Comparison of ENCODE assay signal across 24 mouse cellular contexts in the genomic region with DNA sequence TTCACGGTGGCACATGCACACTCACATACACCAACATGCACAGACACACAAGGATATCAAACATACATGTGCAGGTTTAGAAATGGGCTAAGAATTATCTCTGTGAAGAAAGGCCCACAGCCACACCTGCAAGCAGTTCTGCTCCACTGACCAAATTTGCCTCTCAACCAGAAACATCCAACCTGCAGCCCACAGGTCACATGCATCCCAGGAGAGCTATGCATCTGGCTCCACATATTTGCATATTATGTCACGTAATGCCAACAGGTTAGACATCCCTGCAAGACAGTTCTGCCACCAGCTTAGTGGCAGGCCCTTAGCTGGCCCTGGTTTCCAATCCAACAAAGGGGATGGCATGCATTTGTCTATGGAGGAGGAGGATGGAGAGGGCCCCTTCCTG. TPM values are rescaled to one million over a fixed set of nuclear protein-coding genes. Genes with fewer than 3 reads are reported as not detected.
DNase-seq lines count a peak whose midpoint lies in the region; ATAC-seq and TF ChIP-seq lines count a peak whose summit lies in the region.
"Had no signal": no experiment of that assay in that cellular context is flagged by ENCODE, and none has a peak within 500 bp of the region (broad histone marks: within the 10 kb centered on the region; RNA-seq: fewer than 3 reads in every experiment).

No protein-coding gene starts in this region.

- H3K4me2 ChIP-seq in CH12.LX (ENCODE audit: insufficient read depth, low read depth, poor library complexity, severe bottlenecking) = no peak overlapping the region
- no peak overlapping the region for H3K4me2 ChIP-seq in midbrain, embryonic 11.5 days
- H3K4me2 ChIP-seq: embryonic facial prominence, embryonic 12.5 days; embryonic facial prominence, embryonic 15.5 days; heart, embryonic 11.5 days; hindbrain, embryonic 12.5 days; hindbrain, embryonic 15.5 days had no signal

- TF ChIP-seq RAD21 in CH12.LX (IDR thresholded peaks at IDR 0.05; ENCODE audit: low read depth, low read length) = no peak

- peak; percentile 26; the same call in 1 of the 2 replicates for TF ChIP-seq EP300 in CH12.LX (IDR thresholded peaks at IDR 0.05; ENCODE audit: low read length)

- no peak overlapping the region for H3K4me3 ChIP-seq in CH12.LX (replicated peaks in 1 of 3; ENCODE audit: low read depth in 2 of 3, low read length in 2 of 3, poor library complexity in 1 of 3)
- H3K4me3 ChIP-seq in midbrain, embryonic 11.5 days (ENCODE audit: low read depth, low read length) = no peak overlapping the region
- H3K4me3 ChIP-seq: embryonic facial prominence, embryonic 12.5 days; embryonic facial prominence, embryonic 15.5 days; gastrocnemius, adult 2 months; hindbrain, embryonic 12.5 days; hindbrain, embryonic 15.5 days had no signal

- H3K79me2 ChIP-seq in CH12.LX (replicated peaks; ENCODE audit: control insufficient read depth, extremely low read depth, insufficient read depth, poor library complexity, severe bottlenecking) = peaks cover 31% of the 10 kb centered on the region

- H3K27ac ChIP-seq in CH12.LX (ENCODE audit: insufficient read depth, low read depth) = no peak overlapping the region
- no peak overlapping the region for H3K27ac ChIP-seq in midbrain, embryonic 11.5 days (ENCODE audit: low read depth, low read length)
- H3K27ac ChIP-seq: embryonic facial prominence, embryonic 12.5 days; embryonic facial prominence, embryonic 15.5 days; gastrocnemius, adult 2 months; hindbrain, embryonic 12.5 days; hindbrain, embryonic 15.5 days had no signal

- no peaks in the 10 kb centered on the region for H3K9me3 ChIP-seq in CH12.LX (replicated peaks; ENCODE audit: low read length)
- no peaks in the 10 kb centered on the region for H3K9me3 ChIP-seq in midbrain, embryonic 11.5 days (ENCODE audit: control insufficient read depth, low read length)
- H3K9me3 ChIP-seq: embryonic facial prominence, embryonic 12.5 days; embryonic facial prominence, embryonic 15.5 days; G1E; hindbrain, embryonic 12.5 days; hindbrain, embryonic 15.5 days had no signal

- no peak for ATAC-seq in midbrain, embryonic 11.5 days (ENCODE audit: low FRiP score)
- ATAC-seq: forebrain, embryonic 14.5 days; forebrain, postnatal 0 days; Patski had no signal

- dilution Hi-C loops in CH12.LX (cut with MboI; ENCODE audit: extremely low pct_ligation_motif_present, extremely low pct_unique_long_range_greater_than_20kb, low sequenced_read_pairs) = no loop called here

- WGBS in midbrain, embryonic 11.5 days = 96% methylated on average over 2 of the region's 2 CpGs

- in situ Hi-C loops in CH12.LX (cut with MboI; ENCODE audit: low pct_ligation_motif_present, low pct_unique_long_range_greater_than_20kb, low sequenced_read_pairs) = no loop called here

- no peaks in the 10 kb centered on the region for H3K27me3 ChIP-seq in CH12.LX (replicated peaks)
- H3K27me3 ChIP-seq in splenic B cell, adult 2 months (ENCODE audit: control insufficient read depth, insufficient read depth, low read length, poor library complexity, severe bottlenecking) = no peaks in the 10 kb centered on the region
- H3K27me3 ChIP-seq in midbrain, embryonic 11.5 days (ENCODE audit: control insufficient read depth, insufficient read depth, low read length) = no peaks in the 10 kb centered on the region
- H3K27me3 ChIP-seq: embryonic facial prominence, embryonic 12.5 days; embryonic facial prominence, embryonic 15.5 days; hindbrain, embryonic 12.5 days; hindbrain, embryonic 15.5 days; Patski had no signal

- H3K9ac ChIP-seq in CH12.LX (ENCODE audit: insufficient read depth, low read depth) = no peak overlapping the region
- H3K9ac ChIP-seq in midbrain, embryonic 11.5 days (ENCODE audit: low read length) = no peak overlapping the region
- H3K9ac ChIP-seq: embryonic facial prominence, embryonic 12.5 days; embryonic facial prominence, embryonic 15.5 days; forebrain, postnatal 0 days; hindbrain, embryonic 12.5 days; hindbrain, embryonic 15.5 days had no signal

- peaks cover 0 to 76% of the 10 kb centered on the region in 2 experiments for H3K36me3 ChIP-seq in CH12.LX (replicated peaks in 1 of 2; ENCODE audit: control insufficient read depth in 1 of 2, insufficient read depth in 1 of 2, low read length in 1 of 2)
- H3K36me3 ChIP-seq in splenic B cell, adult 2 months (ENCODE audit: control insufficient read depth, insufficient read depth, low read length, poor library complexity, severe bottlenecking) = no peaks in the 10 kb centered on the region; the same call in 1 of the 2 replicates
- H3K36me3 ChIP-seq in midbrain, embryonic 11.5 days (ENCODE audit: control insufficient read depth, insufficient read depth, low read length) = no peaks in the 10 kb centered on the region
- H3K36me3 ChIP-seq: embryonic facial prominence, embryonic 12.5 days; embryonic facial prominence, embryonic 15.5 days; hindbrain, embryonic 12.5 days; hindbrain, embryonic 15.5 days had no signal

- no peak for TF ChIP-seq CTCF in CH12.LX (conservative IDR thresholded peaks at IDR 0.05 in 1 of 2, IDR thresholded peaks at IDR 0.05 in 1 of 2; ENCODE audit: low read depth in 2 of 2, low read length in 2 of 2)

- peak; percentile 25 to 42 for DNase-seq in spleen, adult 18-20 months
- no peak for DNase-seq in spleen, postnatal 14 days (ENCODE audit: low spot score in 2 of 2)
- DNase-seq in A20 (ENCODE audit: low read depth, low spot score) (peak; percentile 88), CH12.LX (ENCODE audit: extremely low read depth) (no peak)
- peak; percentile 86 for DNase-seq in splenic B cell, adult 2 months (ENCODE audit: low read depth, low spot score)
- no peak for DNase-seq in embryo, embryonic 10 days (ENCODE audit: low spot score)
- DNase-seq in midbrain, embryonic 11.5 days (ENCODE audit: low spot score, missing footprints) = no peak
- DNase-seq: adrenal gland, postnatal 10 days; adrenal gland, postnatal 36 days; cerebellum, adult 18-20 months; cerebellum, adult 9-10 months; cerebellum, postnatal 14 days; forebrain, postnatal 0 days; gastrocnemius, adult 2 months; gastrocnemius, postnatal 14 days; heart, adult 11 months had no signal

- H3K4me1 ChIP-seq in CH12.LX (ENCODE audit: control insufficient read depth in 1 of 2, insufficient read depth in 2 of 2) = peaks cover 40 to 95% of the 10 kb centered on the region in 2 experiments
- H3K4me1 ChIP-seq in midbrain, embryonic 11.5 days (ENCODE audit: control insufficient read depth, insufficient read depth, low read length) = no peaks in the 10 kb centered on the region

- no peak for TF ChIP-seq POLR2A in CH12.LX (IDR thresholded peaks at IDR 0.05; ENCODE audit: low read depth, low read length)

TF ChIP-seq in CH12.LX, 34 proteins besides CTCF, POLR2A, EP300 and RAD21:
- TF ChIP-seq BHLHE40 (IDR thresholded peaks at IDR 0.05; ENCODE audit: low read depth, low read length) (peak; percentile 93), MYC (IDR thresholded peaks at IDR 0.05; ENCODE audit: low read depth, low read length) (no peak), ETS1 (conservative IDR thresholded peaks at IDR 0.05; ENCODE audit: low read depth, low read length) (peak; percentile 74), TCF12 (IDR thresholded peaks at IDR 0.05; ENCODE audit: low read depth, low read length) (peak; percentile 49; the same call in 1 of the 2 replicates), ZMIZ1 (IDR thresholded peaks at IDR 0.05; ENCODE audit: low read depth, low read length) (no peak)

RNA-seq across cellular contexts. Expression of a gene that starts 13.6 kb away (rescaled TPM):
- total RNA-seq in CH12.LX (2012; rRNA removed) (11.7 and 12.3 TPM in 2 replicates), CH12.LX (2014; rRNA removed) (8.7 and 9.0 TPM in 2 replicates)
- polyA plus RNA-seq in CH12.LX (2012; ENCODE audit: insufficient read length, low read depth) = 12.5 and 14.1 TPM in 2 replicates
- polyA plus RNA-seq in midbrain, embryonic 11.5 days (2014; fragmentation: Nextera tagmentation; extraction: Ambion mirVana) = 4.5 and 6.6 TPM in 2 replicates

RNA-seq across cellular contexts. Expression of a gene that starts 29.7 kb away (rescaled TPM):
- total RNA-seq in CH12.LX (2012; rRNA removed) = 5.9 and 6.0 TPM in 2 replicates
- 6.3 and 6.6 TPM in 2 replicates for total RNA-seq in CH12.LX (2014; rRNA removed)
- 5.3 and 5.5 TPM in 2 replicates for polyA plus RNA-seq in CH12.LX (2012; ENCODE audit: insufficient read length, low read depth)
- polyA plus RNA-seq in midbrain, embryonic 11.5 days (2014; fragmentation: Nextera tagmentation; extraction: Ambion mirVana) = 11.3 and 12.6 TPM in 2 replicates

Comparison
In these comparisons a context has a peak if more than half of its experiments do, and no peak if none do; other contexts are left out.
1. DNase-seq: peak in spleen, adult 18-20 months (2 of 2), A20 (single experiment) and splenic B cell, adult 2 months (single experiment); none in spleen, postnatal 14 days (0 of 2), CH12.LX (single experiment), embryo, embryonic 10 days (single experiment) and midbrain, embryonic 11.5 days (single experiment).